Mouse (Mus musculus) heart, postnatal 0 days (tissue): ENCODE data around the gene Tbx6. TPM values are rescaled to one million over a fixed set of nuclear protein-coding genes. Genes with fewer than 3 reads are reported as not detected.

ENCODE experiments used
- ATAC-seq: fragments of 200-750 bp; cut with Nextera tagmentation; 2 replicates; pipeline ENCODE4 v1.8.0; 2017; ENCODE audit warnings: low read depth, moderate number of reproducible peaks, moderate library complexity; ENCODE audit not compliant: insufficient read depth
- DNase-seq: peaks from one replicate; pipeline ENCODE4 v3.0.0-alpha.2; 2016; ENCODE audit warnings: low spot score
- H3K27ac ChIP-seq: fragments of 300-500 bp; sonication (generic); 2 replicates; pipeline ENCODE4 v1.5.1; 2014; ENCODE audit warnings: low read depth, mild to moderate bottlenecking
- H3K27me3 ChIP-seq: fragments of 300-500 bp; sonication (generic); 2 replicates; pipeline ENCODE4 v1.6.1; 2014; ENCODE audit warnings: low read length, mixed read lengths; ENCODE audit not compliant: control insufficient read depth, insufficient read depth
- H3K36me3 ChIP-seq: fragments of 300-500 bp; sonication (generic); replicated peaks from 2 replicates; pipeline ENCODE4 v1.6.1; 2014; ENCODE audit warnings: low read length, mixed read lengths; ENCODE audit not compliant: control insufficient read depth, insufficient read depth
- H3K4me1 ChIP-seq: fragments of 300-500 bp; sonication (generic); 2 replicates; pipeline ENCODE4 v1.6.1; 2014; ENCODE audit warnings: antibody characterized with exemption; ENCODE audit not compliant: control insufficient read depth, insufficient read depth
- H3K4me2 ChIP-seq: fragments of 300-500 bp; sonication (generic); 2 replicates; pipeline ENCODE4 v1.6.1; 2014; ENCODE audit warnings: low read depth, mild to moderate bottlenecking, low read length, moderate library complexity
- H3K4me3 ChIP-seq: fragments of 300-500 bp; sonication (generic); 2 replicates; pipeline ENCODE4 v1.5.1; 2014; ENCODE audit warnings: low read depth, low read length
- H3K9ac ChIP-seq: fragments of 300-500 bp; sonication (generic); replicated peaks from 2 replicates; pipeline ENCODE4 v1.6.1; 2014; ENCODE audit warnings: low read depth, low read length, mixed read lengths
- H3K9me3 ChIP-seq: fragments of 300-500 bp; sonication (generic); replicated peaks from 2 replicates; pipeline ENCODE4 v1.6.1; 2016; ENCODE audit warnings: low read length; ENCODE audit not compliant: control insufficient read depth
- CTCF ChIP-seq: IDR thresholded peaks from 2 replicates; pipeline ENCODE4 v1.5.1; 2016; ENCODE audit warnings: antibody characterized with exemption, control low read depth, low read depth
- EP300 ChIP-seq: IDR thresholded peaks from 2 replicates; pipeline ENCODE4 v1.6.1; 2016; ENCODE audit warnings: antibody characterized with exemption, low read depth
- WGBS: fragments of 180-500 bp; shearing (Covaris S2); extraction: QIAGEN DNeasy Blood & Tissue Kit; methylation state at CpG from one replicate; pipeline ENCODE4 v1.1.7; 2014; 5-methylcytosine and 5-hydroxymethylcytosine counted together
- polyA plus RNA-seq: library from polyadenylated mRNA; unstranded; fragments of >200 nt; fragmentation: Nextera tagmentation; extraction: Ambion mirVana; gene quantifications from 2 replicates; pipeline ENCODE4 v1.2.1, GENCODE M21; 2015
- total RNA-seq: library from RNA; depleted of rRNA; stranded (reverse); fragments of >200 nt; gene quantifications from 2 replicates; pipeline ENCODE4 v1.2.3, GENCODE M21; 2014; ENCODE audit warnings: low replicate concordance

Gene Tbx6
- total and polyA plus RNA-seq, 2 experiments from 2014 or later, result 0.23 TPM; not detected in 1

DNA sequence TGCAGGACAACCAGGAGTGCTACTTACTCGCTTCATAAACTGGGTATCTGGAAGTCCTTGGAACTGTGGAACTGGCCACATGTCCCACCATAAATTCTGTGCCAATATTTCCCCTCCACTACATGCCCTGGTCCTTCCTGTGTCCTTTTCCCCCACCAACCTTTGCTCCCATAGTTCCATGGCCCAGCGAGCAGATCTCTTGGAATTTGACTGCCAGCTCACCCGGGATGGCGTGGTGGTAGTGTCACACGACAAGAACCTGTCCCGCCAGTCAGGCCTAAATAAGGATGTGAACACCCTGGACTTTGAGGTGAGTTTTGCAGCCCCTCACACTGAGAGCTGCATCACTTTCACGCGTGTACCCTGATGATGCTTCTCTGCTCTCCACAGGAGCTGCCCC, 14.3 kb upstream of the Tbx6 start:
- H3K4me3 ChIP-seq, result no peak overlapping the region
- 82% methylated on average over 8 of the region's 8 CpGs for WGBS
- no peak overlapping the region for H3K9ac ChIP-seq
- H3K4me1 ChIP-seq, result no peaks in the 10 kb centered on the region
- no peak for DNase-seq
- peaks cover 84% of the 10 kb centered on the region for H3K36me3 ChIP-seq
- no peaks in the 10 kb centered on the region for H3K27me3 ChIP-seq
- TF ChIP-seq EP300, result no peak
- TF ChIP-seq CTCF, result no peak
- H3K27ac ChIP-seq, result no peak overlapping the region
- H3K9me3 ChIP-seq, result no peaks in the 10 kb centered on the region
- ATAC-seq, result no peak
- no peak overlapping the region for H3K4me2 ChIP-seq

DNA sequence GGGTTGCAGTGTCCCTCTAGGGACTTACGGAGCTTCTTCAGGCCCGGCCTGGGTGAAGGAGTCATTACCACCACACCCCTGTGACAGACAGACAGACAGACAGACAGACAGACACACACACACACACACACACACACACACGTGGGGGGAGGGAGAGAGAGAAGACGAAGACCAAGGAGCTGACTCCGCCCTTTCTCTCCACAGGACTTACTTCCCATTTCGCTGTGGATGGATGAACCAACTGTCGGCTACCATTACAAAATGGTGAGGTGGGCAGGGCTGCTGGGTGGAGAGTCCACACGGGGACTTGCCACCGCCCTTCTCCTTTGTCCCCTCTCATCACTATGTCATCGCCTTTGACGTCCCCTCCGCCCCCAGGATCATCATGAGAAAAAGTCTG, 10.5 kb upstream of the Tbx6 start:
- H3K9me3 ChIP-seq, result no peaks in the 10 kb centered on the region
- H3K4me1 ChIP-seq, result no peaks in the 10 kb centered on the region
- no peaks in the 10 kb centered on the region for H3K27me3 ChIP-seq
- H3K4me2 ChIP-seq, result no peak overlapping the region
- TF ChIP-seq EP300 (no peak), CTCF (no peak)
- peaks cover 55% of the 10 kb centered on the region for H3K36me3 ChIP-seq
- no peak overlapping the region for H3K9ac ChIP-seq
- no peak for DNase-seq
- WGBS, result 74% methylated on average over 12 of the region's 12 CpGs
- H3K4me3 ChIP-seq, result no peak overlapping the region
- no peak overlapping the region for H3K27ac ChIP-seq
- ATAC-seq, result no peak

DNA sequence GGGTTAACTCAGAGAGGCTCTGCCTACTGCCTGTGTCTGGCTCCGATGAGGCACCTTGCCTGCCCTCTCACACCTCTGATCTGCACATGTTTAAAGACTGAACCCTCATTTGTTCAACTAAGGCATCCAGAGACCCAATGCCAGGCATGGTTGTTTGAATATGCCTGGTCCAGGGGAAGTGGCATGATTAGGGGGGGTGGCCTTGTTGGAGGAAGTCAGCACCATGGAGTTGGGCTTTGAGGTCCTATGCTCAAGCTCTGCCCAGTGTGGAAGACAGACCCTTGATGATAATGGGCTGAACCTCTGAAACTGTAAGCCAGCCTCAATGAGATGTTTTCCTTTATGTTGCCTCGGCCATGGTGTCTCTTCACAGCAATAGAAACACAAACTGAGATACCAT, 7.9 kb upstream of the Tbx6 start:
- Histone ChIP-seq H3K9me3 (no peaks in the 10 kb centered on the region), H3K27ac (no peak overlapping the region), H3K4me1 (peaks cover 11% of the 10 kb centered on the region; the same call in 1 of the 2 replicates), H3K36me3 (peaks cover 32% of the 10 kb centered on the region), H3K27me3 (no peaks in the 10 kb centered on the region), H3K4me3 (no peak overlapping the region), H3K9ac (no peak overlapping the region), H3K4me2 (no peak overlapping the region)
- no peak for TF ChIP-seq EP300
- no peak for TF ChIP-seq CTCF
- WGBS, result 70% methylated on average over 2 of the region's 2 CpGs
- ATAC-seq (no peak), DNase-seq (no peak)

DNA sequence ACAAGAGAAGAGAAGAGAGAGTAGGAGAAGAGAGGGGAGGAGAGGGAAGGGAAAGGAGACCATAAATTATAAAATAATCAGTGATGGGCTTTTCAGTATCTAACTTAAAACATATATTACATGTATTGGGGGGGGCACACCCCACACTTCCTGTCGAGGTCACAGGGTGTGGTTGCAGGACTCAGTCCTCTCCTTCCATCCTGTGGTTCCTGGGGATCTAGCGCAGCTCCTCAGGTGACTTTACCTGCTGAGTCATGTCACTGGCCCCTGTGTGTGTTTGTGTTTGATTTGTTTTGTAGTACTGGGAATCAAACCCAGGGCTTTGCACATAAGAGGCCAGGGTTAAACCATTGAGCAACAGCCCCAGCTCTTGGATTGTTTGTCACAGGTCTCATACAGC, 6.8 kb upstream of the Tbx6 start:
- no peak overlapping the region for H3K4me3 ChIP-seq
- no peak overlapping the region for H3K4me2 ChIP-seq
- H3K27ac ChIP-seq, result no peak overlapping the region
- peaks cover 28% of the 10 kb centered on the region for H3K36me3 ChIP-seq
- no peak overlapping the region for H3K9ac ChIP-seq
- 72% methylated on average over 2 of the region's 2 CpGs for WGBS
- DNase-seq (no peak), ATAC-seq (no peak)
- TF ChIP-seq EP300 (no peak), CTCF (no peak)
- peaks cover 11% of the 10 kb centered on the region; the same call in 1 of the 2 replicates for H3K4me1 ChIP-seq
- no peaks in the 10 kb centered on the region for H3K9me3 ChIP-seq
- no peaks in the 10 kb centered on the region for H3K27me3 ChIP-seq

DNA sequence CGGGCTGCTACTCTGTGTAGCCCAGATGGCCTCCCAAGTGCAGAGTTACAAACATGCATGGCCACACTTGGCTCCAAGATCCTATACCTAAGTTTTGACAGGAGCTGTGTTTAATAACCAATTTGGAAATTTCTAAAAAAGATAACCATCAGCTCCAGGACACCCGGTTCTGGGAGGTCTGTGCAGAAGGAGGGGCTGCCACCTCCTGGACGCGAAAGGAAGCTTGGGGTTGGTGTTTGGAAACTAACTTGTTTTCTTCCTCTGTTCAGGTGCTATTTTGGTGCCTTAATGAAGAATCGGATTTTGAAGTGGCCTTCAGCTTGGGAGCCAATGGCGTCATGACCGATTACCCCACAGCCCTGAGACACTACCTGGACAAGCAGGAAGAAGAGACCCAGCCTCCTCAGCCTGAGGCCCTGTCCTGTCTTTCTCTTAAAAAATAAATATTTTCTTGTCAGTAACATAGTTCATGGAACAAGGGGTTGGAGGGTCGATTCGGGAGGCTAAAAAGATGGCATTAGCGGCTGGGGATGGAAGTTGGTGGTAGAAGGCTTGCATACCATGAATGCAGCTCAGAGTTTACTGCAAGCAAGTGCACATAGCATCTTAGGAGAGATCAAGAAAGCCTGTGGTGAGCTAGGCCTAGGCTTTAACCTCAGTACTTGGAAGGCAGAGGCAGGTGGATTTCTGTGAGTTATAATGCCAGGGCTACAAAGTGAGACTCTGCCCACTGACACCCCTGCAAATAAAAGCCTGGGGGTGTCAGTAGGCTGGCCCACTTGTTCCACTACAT, 5.9 kb upstream of the Tbx6 start:
- Histone ChIP-seq H3K4me1 (peaks cover 15% of the 10 kb centered on the region; the same call in 1 of the 2 replicates), H3K9me3 (no peaks in the 10 kb centered on the region), H3K4me2 (no peak overlapping the region), H3K9ac (no peak overlapping the region), H3K27ac (no peak overlapping the region), H3K27me3 (no peaks in the 10 kb centered on the region), H3K36me3 (peaks cover 19% of the 10 kb centered on the region), H3K4me3 (no peak overlapping the region)
- TF ChIP-seq CTCF (peak; percentile 24; the same call in 1 of the 2 replicates), EP300 (no peak)
- no peak for ATAC-seq
- DNase-seq, result no peak
- WGBS, result 76% methylated on average over 10 of the region's 10 CpGs

DNA sequence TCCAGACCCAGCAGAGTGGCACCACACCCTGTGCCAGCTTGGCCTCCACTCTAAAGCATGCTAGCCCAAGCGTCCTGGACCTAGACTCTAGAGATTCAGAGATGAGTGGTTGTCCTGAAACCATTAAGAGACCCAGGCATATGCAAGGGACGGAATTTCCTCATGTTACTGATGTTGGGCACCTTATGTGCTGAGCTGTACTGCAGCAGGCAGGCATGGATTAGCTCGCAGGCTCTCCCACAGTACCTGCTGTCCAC, 5.4 kb upstream of the Tbx6 start:
- 66% methylated on average over 3 of the region's 3 CpGs for WGBS
- Histone ChIP-seq H3K4me3 (no peak overlapping the region), H3K4me2 (peak overlapping the region; percentile 92), H3K9ac (peak overlapping the region; percentile 92; the same call in 1 of the 2 replicates), H3K36me3 (peaks cover 14% of the 10 kb centered on the region), H3K27me3 (no peaks in the 10 kb centered on the region), H3K9me3 (no peaks in the 10 kb centered on the region), H3K4me1 (peaks cover 18% of the 10 kb centered on the region; the same call in 1 of the 2 replicates), H3K27ac (peak overlapping the region; percentile 84)
- no peak for TF ChIP-seq EP300
- no peak for TF ChIP-seq CTCF
- ATAC-seq (no peak), DNase-seq (no peak)
